Mouse (Mus musculus) ovary, postnatal 10 days (tissue): ENCODE data around the gene Tmigd3.

Experiments
- DNase-seq: peaks from one replicate; pipeline ENCODE4 v3.0.0; 2022; ENCODE audit warnings: low spot score

Gene Tmigd3

DNA sequence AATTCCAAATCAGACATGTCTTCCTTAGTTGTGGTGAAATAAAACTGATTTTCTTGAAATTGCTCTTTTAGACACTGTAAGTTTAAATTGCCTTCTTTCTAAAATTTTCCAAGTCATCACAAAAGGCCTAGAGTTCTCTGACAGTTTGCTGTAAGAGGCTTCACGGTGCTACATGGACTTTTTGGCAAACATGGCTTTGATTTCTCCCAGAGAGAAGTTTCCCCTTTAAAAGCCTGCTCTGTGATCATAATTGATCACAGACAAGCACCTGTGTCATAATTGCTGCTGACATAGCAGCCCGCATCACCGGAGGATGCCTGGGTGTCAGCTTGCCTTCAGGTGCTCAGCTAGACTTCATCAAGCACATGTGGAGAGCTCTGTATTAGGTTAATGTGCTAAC is at the start of gene Tmigd3, which contains the start of gene Adora3:
TSS of gene Tmigd3 (plus strand) at position 346 of the 400 bp plus-strand sequence.
TSS of gene Adora3 (plus strand) at position 301 of the 400 bp plus-strand sequence.
- no peak for DNase-seq

DNA sequence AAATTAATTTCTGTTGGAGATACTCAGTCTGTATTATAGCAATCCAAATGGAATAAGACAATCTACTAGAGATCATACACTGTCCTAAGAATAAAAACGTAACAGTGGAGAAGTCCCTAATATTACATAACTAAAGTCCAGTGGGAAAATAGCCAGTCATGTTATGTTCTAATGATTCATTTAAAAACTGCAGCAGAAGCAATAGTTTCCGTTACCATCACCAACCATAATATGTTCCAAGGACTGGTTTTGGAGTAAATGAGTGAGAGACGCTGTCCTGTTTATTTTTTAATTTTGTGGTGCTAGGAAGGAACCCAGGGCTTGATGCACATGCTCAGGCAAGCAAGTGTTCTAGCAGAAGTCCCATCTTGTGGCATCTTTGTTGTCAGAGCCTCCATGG is 49.2 kb upstream of the Tmigd3 start:
- DNase-seq = no peak

GRCm38 (mm10) chr3:105823609-105824008 is 47.1 kb upstream of the Tmigd3 start:
- DNase-seq = no peak

DNA sequence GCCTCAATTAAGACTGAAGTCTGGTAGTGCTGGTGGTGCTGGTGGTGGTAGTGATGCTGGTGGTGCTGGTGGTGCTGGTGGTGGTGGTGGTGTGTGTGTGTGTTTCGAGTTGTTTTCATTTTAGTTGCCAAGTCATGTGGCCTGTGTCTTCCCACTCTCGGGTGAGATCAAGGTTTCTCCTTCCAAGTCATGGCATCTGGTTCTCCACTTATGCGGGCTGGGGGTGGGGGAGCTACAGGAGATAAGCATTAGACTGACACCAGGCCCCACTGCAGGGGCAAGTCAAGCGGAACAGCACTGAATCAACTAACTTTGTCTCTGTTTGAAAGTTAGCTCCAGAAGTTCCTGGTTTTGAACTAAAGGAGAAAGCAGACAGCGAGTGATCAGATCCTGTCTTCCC is 46.6 kb upstream of the Tmigd3 start:
- no peak for DNase-seq

- DNase-seq = no peak
Observed at GRCm38 (mm10) chr3:105824704-105825103, 46.0 kb upstream of the Tmigd3 start.

DNA sequence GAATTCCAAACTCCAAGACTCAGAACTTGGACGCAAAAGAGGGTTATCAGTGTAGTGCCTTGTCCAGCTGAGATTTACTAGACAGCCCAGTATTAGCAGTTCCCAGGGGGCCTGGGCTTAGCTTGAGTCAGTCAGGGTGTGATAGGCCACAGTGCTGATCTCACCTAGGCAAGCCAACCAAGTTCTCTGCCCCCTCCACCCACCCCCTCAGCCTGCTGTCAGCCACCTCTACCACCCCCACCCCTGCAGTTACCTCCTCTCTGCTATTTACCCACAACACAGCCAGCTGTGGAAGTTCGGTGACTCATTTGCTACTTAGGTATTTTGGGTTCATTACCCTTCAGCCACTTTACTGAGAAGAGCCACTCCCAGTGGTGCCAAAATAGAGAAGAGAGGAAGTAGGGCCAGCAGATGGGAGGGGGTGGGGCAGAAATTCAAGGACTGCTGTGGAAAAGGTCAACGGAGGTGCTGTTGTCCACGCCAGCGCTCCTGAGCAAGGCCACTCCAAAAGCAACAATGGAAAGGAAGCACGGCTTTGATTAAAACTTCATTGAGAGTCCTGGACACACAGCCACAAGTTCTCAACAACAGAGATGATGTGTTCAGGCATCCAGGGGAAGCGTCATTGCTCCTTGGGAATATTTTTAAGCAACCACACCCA is 45.1 kb upstream of the Tmigd3 start:
- DNase-seq = no peak

DNA sequence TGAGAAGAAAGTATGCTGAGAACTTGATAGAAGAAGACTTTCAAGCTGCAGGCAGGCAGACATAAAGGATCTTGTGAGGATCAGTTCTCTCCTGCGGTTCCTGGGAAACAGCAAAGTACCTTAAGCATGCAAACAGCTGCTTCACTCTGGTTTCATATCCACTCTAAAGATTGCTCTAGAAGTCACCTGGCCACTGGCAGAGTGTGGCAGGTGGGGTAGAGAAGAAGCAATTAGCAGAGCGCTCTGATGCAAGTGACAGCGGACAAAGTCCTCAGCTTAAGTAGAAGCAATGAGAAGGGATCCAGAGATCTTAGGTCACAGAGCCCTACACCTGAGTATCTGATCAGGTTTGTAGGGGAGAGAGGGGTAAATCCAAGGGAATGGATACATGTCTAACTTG is 39.1 kb upstream of the Tmigd3 start:
- no peak for DNase-seq

DNA sequence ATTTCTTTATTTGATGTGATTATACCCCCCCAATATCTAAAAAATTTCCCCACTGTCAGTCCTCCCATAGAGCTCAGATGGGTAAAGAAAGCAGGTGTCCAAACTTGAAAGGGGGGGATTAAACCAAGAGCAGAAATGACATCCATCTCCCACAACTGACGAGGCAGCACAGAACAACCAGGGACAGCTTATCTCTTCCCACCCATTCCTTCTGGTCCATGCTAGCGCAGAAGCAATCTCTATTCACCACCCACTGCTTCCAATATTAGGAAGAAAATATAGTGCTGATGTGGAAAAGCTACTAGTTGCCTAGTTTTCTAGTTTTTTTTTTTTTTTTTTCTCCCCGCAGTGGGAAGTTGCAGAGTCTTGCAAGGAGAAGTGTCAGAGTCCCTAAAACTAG is 34.8 kb upstream of the Tmigd3 start:
- DNase-seq = no peak

DNA sequence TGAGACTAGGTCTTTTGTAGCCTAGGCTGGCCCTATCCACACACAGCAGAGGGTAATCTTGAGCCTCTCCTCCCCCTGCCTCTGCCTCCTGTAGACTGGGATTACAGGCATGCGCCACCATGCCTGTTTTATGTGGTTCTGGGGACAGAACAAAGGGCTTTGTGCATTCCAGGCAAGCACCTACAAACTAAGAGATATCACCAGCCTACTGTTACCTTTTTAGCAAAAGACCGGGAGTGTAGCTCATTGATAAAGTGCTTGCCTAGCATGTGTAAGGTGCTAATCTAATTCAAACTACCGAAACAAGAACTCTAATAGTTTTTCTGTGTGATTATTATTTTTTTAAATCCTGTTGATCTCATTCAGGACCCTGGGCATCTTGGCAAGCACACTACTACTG is 33.8 kb upstream of the Tmigd3 start:
- no peak for DNase-seq

DNA sequence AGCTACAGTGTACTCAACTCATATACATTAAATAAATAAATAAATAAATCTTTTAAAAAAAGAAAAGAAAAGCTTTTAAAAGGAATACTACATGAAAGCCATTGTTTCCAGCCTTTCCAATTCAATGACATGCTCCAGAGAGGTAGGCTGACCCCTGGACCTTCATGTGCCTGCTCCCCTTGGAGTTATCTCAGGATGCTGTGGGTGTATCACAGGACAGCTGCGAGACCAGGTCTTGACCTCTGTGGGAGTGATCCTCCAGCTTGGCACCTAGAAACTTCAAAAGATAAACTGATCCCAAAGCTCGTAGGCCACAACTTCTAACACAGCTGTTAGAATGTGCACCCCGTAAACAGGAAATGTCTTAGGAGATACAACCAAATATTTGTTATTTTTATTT is 32.0 kb upstream of the Tmigd3 start:
- no peak for DNase-seq

DNA sequence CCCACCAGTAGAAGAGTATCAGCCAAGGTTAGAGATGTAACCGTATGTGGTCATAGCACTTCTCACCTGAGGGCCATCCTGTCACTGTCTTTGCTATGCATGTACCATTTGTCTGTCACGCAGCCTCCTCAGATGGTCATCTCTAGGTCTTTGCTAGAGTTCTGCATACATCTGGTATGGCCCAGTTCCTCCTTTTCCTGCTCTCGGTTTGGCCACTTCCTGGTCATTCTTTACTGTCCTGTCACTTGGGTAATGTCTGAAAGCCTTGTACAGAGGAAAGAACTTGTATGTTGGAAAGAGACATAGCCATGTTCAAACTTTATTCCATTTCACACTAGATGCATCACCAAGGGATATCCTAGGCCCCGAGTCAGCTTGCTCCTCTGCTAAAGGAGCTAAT is 30.9 kb upstream of the Tmigd3 start:
- DNase-seq = no peak

GRCm38 (mm10) chr3:105846294-105847069 is 24.2 kb upstream of the Tmigd3 start:
- DNase-seq = no peak

GRCm38 (mm10) chr3:105853781-105854180 is 16.9 kb upstream of the Tmigd3 start:
- no peak for DNase-seq

DNA sequence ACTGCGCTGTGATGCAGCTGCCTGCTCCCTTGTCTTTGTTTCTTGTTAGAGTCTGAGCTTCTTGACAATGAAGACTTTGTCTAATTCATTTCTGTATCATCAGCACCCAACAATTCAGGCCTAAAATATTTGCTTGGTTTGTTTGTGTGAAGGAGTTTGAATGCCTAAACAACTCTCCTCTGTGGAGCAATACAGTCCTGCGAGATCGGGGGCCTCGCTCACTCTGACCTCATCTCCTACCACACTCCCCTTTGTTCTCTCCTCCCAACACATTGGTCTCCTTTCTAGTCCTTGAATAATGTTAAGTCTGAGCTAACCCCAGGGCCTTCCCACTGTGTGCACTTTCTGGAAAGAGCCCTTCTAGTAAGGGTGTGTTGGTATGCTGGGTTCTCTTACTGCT is 15.9 kb upstream of the Tmigd3 start:
- DNase-seq = no peak

DNA sequence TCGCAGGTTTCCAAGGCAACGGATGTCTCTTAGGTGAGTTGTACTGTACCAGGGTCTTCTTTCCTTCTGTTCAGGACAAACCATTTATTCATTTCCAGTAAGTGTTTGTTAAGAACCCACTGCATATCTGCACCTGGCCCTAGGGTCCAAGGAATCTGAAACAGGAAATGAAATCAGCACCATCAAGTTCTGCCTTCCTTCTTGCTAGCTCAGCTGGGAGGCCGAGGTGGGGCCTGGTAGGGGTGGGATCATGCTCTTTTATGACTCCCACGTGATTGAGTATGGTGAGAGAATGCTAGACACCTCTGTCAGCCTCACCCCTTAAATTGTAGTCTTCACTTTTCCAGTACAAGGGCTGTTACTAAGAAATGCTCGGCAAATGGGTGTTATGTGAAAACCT is 13.2 kb upstream of the Tmigd3 start:
- no peak for DNase-seq

GRCm38 (mm10) chr3:105861747-105862366 is 8.8 kb upstream of the Tmigd3 start:
- DNase-seq = no peak

- no peak for DNase-seq
Observed at GRCm38 (mm10) chr3:105864123-105864522, 6.6 kb upstream of the Tmigd3 start.

- no peak for DNase-seq
Observed at GRCm38 (mm10) chr3:105865122-105865521, 5.6 kb upstream of the Tmigd3 start.

DNA sequence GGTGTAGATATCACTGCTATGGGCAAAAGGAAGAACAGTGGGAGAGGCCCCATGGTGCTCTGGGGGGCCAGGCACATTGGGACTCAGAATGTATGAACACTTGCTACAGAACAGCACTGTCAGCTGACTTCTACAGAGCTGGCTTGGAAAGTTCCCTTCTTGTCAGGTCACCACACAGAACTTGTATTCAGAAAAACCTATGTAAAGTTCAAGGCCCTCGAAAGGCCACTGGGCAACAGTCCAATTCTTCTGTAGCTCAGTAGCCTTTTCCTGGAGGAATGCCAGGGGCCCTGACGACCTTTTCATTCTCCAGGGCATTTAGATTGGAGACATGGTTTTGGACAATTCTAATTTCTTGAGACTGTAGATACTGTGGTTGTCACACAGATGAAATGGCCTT is 2.6 kb upstream of the Tmigd3 start:
- no peak for DNase-seq

GRCm38 (mm10) chr3:105872034-105872433 is 1.3 kb downstream of the Tmigd3 start:
- DNase-seq = no peak

DNA sequence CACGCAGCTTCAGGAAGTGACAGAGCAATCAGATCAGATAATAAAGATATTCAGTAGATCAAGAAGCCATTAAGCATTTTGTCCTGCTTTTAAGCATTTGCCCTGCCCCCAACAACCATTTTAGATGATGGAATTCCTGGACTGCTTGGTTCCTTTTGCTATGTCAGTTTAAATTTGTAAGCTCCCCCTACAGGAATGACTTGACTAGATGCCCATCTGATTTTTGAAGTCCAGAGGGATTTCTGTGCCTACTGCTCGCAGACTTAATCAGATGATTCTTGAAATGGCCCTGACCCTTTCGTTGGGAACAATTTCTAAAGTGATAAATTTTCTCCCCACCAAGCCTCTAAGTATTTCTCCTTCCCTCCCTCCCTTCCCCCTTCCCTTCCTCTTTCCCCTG is 1.9 kb downstream of the Tmigd3 start:
- no peak for DNase-seq

DNA sequence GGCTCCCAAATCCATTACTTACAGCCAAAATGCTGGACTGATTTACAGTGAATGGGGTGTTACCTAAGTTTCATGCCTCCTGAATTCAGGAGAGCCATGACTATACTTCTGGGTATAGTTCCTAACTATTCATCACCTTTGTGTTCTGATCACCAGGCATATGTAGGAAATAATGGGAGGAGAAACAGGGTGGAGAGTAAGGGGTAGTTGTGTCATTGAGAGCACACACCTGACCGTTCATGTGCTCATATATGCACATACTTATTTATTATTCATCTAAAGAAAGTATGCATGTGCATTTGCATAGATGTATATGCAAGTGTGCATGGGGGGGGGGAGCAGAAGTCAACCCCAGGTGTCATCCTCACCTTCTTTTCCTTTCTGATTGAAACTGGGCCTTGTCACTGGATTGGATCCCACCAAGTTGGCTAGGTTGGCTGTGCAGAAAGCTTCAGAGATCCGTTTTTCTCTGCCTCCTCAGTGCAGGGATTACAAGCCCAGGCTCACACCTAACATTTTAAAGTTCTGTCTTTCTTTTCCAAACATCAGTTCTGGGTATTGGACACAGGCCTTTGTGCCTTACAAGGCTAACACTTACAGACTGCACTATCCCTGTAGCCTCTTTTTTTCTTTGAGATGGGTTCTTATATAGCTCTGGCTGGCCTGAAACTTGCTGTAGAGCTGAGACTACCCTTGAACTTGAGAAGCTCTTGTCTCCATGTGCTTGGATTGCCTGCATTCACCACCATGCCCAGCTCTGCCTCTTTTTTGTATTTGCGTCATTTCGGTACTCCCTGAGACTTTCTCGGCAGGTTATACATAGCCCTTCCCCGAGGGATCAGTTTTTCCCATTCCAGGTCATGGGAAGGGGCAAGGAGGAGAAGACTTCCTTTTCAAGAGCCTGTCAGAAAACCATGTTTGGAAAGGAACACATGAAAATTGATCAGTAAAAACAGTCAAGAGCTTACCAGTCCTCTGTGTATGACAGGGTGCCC is 3.0 kb downstream of the Tmigd3 start:
- DNase-seq = no peak
